Mouse (Mus musculus): ENCODE measurements around the gene Papolb.

Gene Papolb

GRCm38 (mm10) chr5:142529915-142530314, at the start of gene Papolb:
TSS of gene Papolb (minus strand) at chr5:142530076.
- DNase-seq, result no peak

- DNase-seq, result no peak
Observed at GRCm38 (mm10) chr5:142578192-142578591, 48.3 kb upstream of the Papolb start.

DNA sequence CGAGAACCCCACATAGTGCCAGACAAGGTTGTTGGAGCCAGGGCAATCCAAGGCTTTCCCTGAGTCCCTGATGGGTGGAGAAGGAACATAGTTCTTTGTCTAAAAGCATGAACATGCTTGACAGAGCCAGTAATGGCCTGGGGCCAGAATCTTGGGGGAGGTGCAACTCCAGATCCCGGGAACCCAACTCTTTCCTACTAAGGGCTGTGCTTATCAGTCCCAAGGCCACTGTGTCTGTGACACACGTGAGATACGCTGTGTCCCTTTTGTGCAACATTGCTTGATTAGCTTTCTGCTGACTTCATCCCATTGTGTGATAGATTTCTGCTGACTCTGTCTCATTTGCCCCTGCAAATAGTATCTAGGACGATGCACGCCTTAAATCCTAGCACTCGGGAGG, 47.0 kb upstream of the Papolb start:
- DNase-seq, result peak; percentile 38

- no peak for DNase-seq
Observed at GRCm38 (mm10) chr5:142574323-142575057, 44.6 kb upstream of the Papolb start.

DNA sequence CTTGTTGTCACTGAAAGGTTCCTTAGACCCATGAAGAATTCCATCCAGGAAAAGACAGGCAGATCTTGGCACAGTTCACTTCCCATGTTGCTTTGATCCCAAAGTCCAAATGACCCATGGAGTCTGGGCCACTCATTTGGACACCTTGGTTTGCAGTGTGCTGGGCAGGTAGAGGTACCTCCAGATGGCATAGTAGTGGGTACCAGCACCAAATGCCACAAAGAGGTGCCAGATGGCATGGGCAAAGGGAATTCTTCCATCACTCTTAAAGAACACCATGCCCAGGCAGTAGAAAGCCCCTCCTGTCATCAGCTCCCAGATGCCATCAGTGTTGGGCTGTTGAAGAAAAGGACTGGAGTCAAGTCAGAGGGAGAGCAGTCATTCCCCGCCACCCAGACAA, 34.7 kb upstream of the Papolb start:
- DNase-seq, result no peak

GRCm38 (mm10) chr5:142560261-142560660, 30.4 kb upstream of the Papolb start:
- no peak for DNase-seq

GRCm38 (mm10) chr5:142557397-142558067, 27.7 kb upstream of the Papolb start:
- peak; percentile 78 for DNase-seq

DNA sequence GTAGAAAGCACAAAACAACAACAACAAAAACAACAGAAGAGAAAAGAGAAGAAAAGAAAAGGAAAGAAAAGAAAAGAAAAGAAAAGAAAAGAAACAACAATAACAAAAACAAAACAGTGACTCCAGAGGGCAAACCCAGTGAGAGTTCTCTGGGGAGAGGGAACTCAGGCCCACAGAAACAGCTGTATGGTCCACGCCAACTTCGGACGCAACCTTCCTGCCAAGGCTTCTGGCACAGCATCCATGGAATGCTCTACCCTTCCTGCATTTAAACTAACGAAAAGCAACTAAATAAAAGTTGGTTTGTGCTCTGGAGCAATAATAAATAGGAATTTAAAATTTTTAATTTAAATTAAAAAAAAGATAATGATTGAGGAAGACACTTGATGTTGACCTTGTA, 26.8 kb upstream of the Papolb start:
- DNase-seq, result no peak

- DNase-seq, result no peak
Observed at GRCm38 (mm10) chr5:142555866-142556265, 26.0 kb upstream of the Papolb start.

GRCm38 (mm10) chr5:142550706-142551652, 21.1 kb upstream of the Papolb start, which contains the start of gene Radil:
TSS of gene Radil (minus strand) at chr5:142551098.
- peak; percentile 98 for DNase-seq

DNA sequence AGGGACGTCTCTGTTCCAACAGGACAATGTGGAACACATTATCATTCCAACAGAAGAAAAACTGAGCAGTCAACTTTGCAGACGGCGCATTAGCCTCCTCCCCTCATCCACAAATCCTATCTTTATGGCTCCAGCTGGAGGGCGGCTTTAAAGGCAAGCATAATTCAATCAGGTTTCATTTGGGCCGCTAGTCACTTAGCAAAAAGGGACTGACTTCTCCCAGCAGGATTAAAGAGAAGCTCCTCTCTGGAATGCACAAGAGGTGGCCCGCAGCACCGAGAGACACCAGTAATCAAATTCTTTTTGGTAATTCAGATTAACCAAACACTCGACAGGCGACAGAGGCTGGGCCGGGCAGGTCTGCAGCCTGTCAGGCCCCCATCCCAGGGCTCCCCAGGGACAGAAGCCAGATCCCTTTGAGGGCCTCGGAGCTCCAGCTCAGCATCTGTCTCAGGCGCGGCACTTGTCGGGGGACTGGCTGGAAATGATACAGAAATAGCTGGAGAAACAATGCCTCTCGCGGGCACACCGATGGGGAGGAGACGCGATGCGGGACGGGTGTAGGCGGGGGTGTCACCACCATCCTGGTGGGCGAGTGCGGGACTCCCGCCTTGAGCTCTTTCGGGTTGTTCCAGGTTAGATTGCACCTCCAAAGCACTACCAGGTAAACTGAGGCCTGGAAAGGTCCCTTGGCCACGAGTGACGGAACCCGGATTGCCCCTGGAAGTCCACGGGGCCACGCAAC, 20.3 kb upstream of the Papolb start:
- DNase-seq, result peak; percentile 68

GRCm38 (mm10) chr5:142549441-142549840, 19.6 kb upstream of the Papolb start:
- no peak for DNase-seq

DNA sequence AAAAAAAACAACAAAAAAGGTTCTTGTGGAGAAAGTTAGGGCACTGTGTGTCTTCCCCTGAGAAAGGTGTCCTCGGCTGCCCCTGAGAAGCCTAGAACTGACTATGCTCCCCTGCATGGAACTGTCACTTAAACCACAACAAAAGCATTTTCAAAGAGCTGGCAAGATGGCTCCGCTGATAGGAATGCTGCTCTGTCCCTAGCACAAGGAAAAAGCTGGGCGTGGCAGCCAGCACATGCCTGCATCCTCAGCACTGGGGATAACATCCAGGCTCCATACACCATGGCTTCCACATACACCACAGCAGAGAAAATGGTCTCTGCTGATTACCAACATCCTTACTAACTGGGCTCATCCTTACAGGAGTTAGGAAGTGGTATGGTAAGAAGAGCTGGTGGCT, 17.2 kb upstream of the Papolb start:
- no peak for DNase-seq

- no peak for DNase-seq
Observed at GRCm38 (mm10) chr5:142546344-142546743, 16.5 kb upstream of the Papolb start.

- DNase-seq, result no peak
Observed at GRCm38 (mm10) chr5:142545014-142545795, 15.3 kb upstream of the Papolb start.

- DNase-seq, result peak; percentile 48
Observed at GRCm38 (mm10) chr5:142537286-142537685, 7.4 kb upstream of the Papolb start.

- DNase-seq, result no peak
Observed at GRCm38 (mm10) chr5:142535388-142535787, 5.5 kb upstream of the Papolb start.

- no peak for DNase-seq
Observed at GRCm38 (mm10) chr5:142524711-142525464, 5.0 kb downstream of the Papolb start.

- DNase-seq, result no peak
Observed at GRCm38 (mm10) chr5:142521195-142521866, 8.5 kb downstream of the Papolb start.

GRCm38 (mm10) chr5:142520360-142520759, 9.5 kb downstream of the Papolb start:
- no peak for DNase-seq

Data from kidney, postnatal 10 days (tissue).